Mouse (Mus musculus) fibroblast of lung, adult 2 months (primary cell): ENCODE results near the gene Xpnpep2.

Experiments
- DNase-seq: peaks from one replicate; pipeline ENCODE4 v3.0.0-alpha.2; 2011; ENCODE audit warnings: low read depth

The Xpnpep2 gene

GRCm38 (mm10) chrX:48108394-48109315 is at the start of gene Xpnpep2:
TSS of gene Xpnpep2 (plus strand) at chrX:48108725.
- no peak for DNase-seq

- DNase-seq, result no peak
These were observed 46.0 kb upstream of the Xpnpep2 start for GRCm38 (mm10) chrX:48062481-48062880.

GRCm38 (mm10) chrX:48064166-48064853 is 44.2 kb upstream of the Xpnpep2 start:
- no peak for DNase-seq

- no peak for DNase-seq
These were observed 41.6 kb upstream of the Xpnpep2 start for GRCm38 (mm10) chrX:48066891-48067290.

GRCm38 (mm10) chrX:48071961-48072360 is 36.6 kb upstream of the Xpnpep2 start:
- DNase-seq, result no peak

- no peak for DNase-seq
These were observed 36.1 kb upstream of the Xpnpep2 start for GRCm38 (mm10) chrX:48072401-48072800.

- no peak for DNase-seq
These were observed 33.8 kb upstream of the Xpnpep2 start for GRCm38 (mm10) chrX:48074691-48075090.

- DNase-seq, result peak; percentile 75
These were observed 31.6 kb upstream of the Xpnpep2 start for GRCm38 (mm10) chrX:48076806-48077425.

- no peak for DNase-seq
These were observed 26.2 kb upstream of the Xpnpep2 start for GRCm38 (mm10) chrX:48082364-48082763.

GRCm38 (mm10) chrX:48092129-48092528 is 16.4 kb upstream of the Xpnpep2 start:
- no peak for DNase-seq

- DNase-seq, result no peak
These were observed 15.0 kb upstream of the Xpnpep2 start for GRCm38 (mm10) chrX:48093555-48093954.

GRCm38 (mm10) chrX:48094658-48095057 is 13.9 kb upstream of the Xpnpep2 start:
- no peak for DNase-seq

GRCm38 (mm10) chrX:48096580-48096979 is 11.9 kb upstream of the Xpnpep2 start:
- no peak for DNase-seq

- no peak for DNase-seq
These were observed 9.9 kb upstream of the Xpnpep2 start for GRCm38 (mm10) chrX:48098470-48099129.

GRCm38 (mm10) chrX:48099871-48100270 is 8.7 kb upstream of the Xpnpep2 start:
- DNase-seq, result no peak

GRCm38 (mm10) chrX:48103256-48103655 is 5.3 kb upstream of the Xpnpep2 start:
- DNase-seq, result no peak

GRCm38 (mm10) chrX:48104736-48105441 is 3.6 kb upstream of the Xpnpep2 start:
- no peak for DNase-seq

GRCm38 (mm10) chrX:48106226-48106625 is 2.3 kb upstream of the Xpnpep2 start:
- DNase-seq, result no peak

- no peak for DNase-seq
These were observed 761 bp downstream of the Xpnpep2 start for GRCm38 (mm10) chrX:48109316-48109655.

GRCm38 (mm10) chrX:48119294-48119693 is 10.8 kb downstream of the Xpnpep2 start:
- DNase-seq, result no peak
